Mouse (Mus musculus) bone marrow macrophage, adult 2 months (primary cell): ENCODE results near the gene Gm20479.

Source experiments
- CTCF ChIP-seq: IDR thresholded peaks from 2 replicates; pipeline ENCODE4 v1.5.1; 2012; ENCODE audit warnings: low read depth, mild to moderate bottlenecking, low read length, moderate library complexity
- POLR2A ChIP-seq: IDR thresholded peaks from 2 replicates; pipeline ENCODE4 v1.6.1; 2012; ENCODE audit warnings: mild to moderate bottlenecking, low read depth, low read length, borderline replicate concordance

DNA sequence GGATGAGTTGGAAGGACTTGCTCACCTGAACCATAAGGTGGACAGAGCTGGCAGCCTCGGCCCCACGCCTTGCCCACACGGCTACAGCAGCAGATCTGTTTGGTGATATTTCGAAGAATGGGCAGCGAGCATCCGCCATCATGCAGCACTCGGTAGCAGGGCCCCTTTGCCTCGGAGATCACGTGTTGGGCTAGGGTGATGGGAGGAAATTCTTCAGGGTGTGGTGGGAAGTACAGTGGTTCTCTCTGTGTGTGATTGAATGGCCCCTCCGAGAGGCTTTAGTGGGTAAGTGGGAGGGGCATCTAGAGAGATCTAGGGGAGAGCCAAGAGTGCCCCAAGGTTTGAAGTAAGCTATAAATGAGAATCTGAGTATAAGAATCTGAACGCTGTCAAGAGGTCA is 29.1 kb downstream of the Gm20479 start:
- TF ChIP-seq CTCF (no peak), POLR2A (no peak)
